Mouse (Mus musculus) limb, embryonic 11.5 days (tissue): ENCODE data around the gene Mtmr6. TPM values are rescaled to one million over a fixed set of nuclear protein-coding genes. Genes with fewer than 3 reads are reported as not detected.

Experiments
- ATAC-seq: fragments of 200-750 bp; cut with Nextera tagmentation; 2 replicates; pipeline ENCODE4 v1.8.0; 2017; ENCODE audit warnings: low read depth; ENCODE audit not compliant: insufficient number of reproducible peaks, low FRiP score, low TSS enrichment
- DNase-seq: peaks from one replicate; pipeline ENCODE4 v3.0.0-alpha.2; 2015; ENCODE audit warnings: low spot score
- H3K27ac ChIP-seq: fragments of 300-500 bp; sonication (generic); replicated peaks from 2 replicates; pipeline ENCODE4 v1.5.1; 2014; ENCODE audit warnings: low read depth, mild to moderate bottlenecking, low read length
- H3K27me3 ChIP-seq: fragments of 300-500 bp; sonication (generic); 2 replicates; pipeline ENCODE4 v1.6.1; 2014; ENCODE audit warnings: mild to moderate bottlenecking, low read length, mixed read lengths; ENCODE audit not compliant: control insufficient read depth, insufficient read depth
- H3K36me3 ChIP-seq: fragments of 300-500 bp; sonication (generic); 2 replicates; pipeline ENCODE4 v1.6.1; 2014; ENCODE audit warnings: mild to moderate bottlenecking, low read length, moderate library complexity, mixed read lengths; ENCODE audit not compliant: control insufficient read depth, insufficient read depth
- H3K4me1 ChIP-seq: fragments of 300-500 bp; sonication (generic); 2 replicates; pipeline ENCODE4 v1.6.1; 2014; ENCODE audit warnings: low read length, mixed read lengths; ENCODE audit not compliant: control insufficient read depth, insufficient read depth
- H3K4me2 ChIP-seq: fragments of 300-500 bp; sonication (generic); 2 replicates; pipeline ENCODE4 v1.6.1; 2014; ENCODE audit warnings: low read depth, mild to moderate bottlenecking, moderate library complexity; ENCODE audit not compliant: severe bottlenecking
- H3K4me3 ChIP-seq: fragments of 300-500 bp; sonication (generic); 2 replicates; pipeline ENCODE4 v1.5.1; 2014; ENCODE audit warnings: low read depth, low read length
- H3K9ac ChIP-seq: fragments of 300-500 bp; sonication (generic); 2 replicates; pipeline ENCODE4 v1.6.1; 2014; ENCODE audit warnings: mild to moderate bottlenecking, low read length
- H3K9me3 ChIP-seq: fragments of 300-500 bp; sonication (generic); 2 replicates; pipeline ENCODE4 v1.6.1; 2016; ENCODE audit warnings: low read length; ENCODE audit not compliant: control insufficient read depth
- WGBS: fragments of 180-500 bp; shearing (Covaris S2); extraction: QIAGEN DNeasy Blood & Tissue Kit; methylation state at CpG from one replicate; pipeline ENCODE4 v1.1.7; 2014; 5-methylcytosine and 5-hydroxymethylcytosine counted together
- polyA plus RNA-seq: library from polyadenylated mRNA; unstranded; fragments of >200 nt; fragmentation: Nextera tagmentation; extraction: Ambion mirVana; gene quantifications from 2 replicates; pipeline ENCODE4 v1.2.1, GENCODE M21; 2014

Gene Mtmr6
- polyA plus RNA-seq, 1 experiment from 2014 or later = 25.9 TPM

DNA sequence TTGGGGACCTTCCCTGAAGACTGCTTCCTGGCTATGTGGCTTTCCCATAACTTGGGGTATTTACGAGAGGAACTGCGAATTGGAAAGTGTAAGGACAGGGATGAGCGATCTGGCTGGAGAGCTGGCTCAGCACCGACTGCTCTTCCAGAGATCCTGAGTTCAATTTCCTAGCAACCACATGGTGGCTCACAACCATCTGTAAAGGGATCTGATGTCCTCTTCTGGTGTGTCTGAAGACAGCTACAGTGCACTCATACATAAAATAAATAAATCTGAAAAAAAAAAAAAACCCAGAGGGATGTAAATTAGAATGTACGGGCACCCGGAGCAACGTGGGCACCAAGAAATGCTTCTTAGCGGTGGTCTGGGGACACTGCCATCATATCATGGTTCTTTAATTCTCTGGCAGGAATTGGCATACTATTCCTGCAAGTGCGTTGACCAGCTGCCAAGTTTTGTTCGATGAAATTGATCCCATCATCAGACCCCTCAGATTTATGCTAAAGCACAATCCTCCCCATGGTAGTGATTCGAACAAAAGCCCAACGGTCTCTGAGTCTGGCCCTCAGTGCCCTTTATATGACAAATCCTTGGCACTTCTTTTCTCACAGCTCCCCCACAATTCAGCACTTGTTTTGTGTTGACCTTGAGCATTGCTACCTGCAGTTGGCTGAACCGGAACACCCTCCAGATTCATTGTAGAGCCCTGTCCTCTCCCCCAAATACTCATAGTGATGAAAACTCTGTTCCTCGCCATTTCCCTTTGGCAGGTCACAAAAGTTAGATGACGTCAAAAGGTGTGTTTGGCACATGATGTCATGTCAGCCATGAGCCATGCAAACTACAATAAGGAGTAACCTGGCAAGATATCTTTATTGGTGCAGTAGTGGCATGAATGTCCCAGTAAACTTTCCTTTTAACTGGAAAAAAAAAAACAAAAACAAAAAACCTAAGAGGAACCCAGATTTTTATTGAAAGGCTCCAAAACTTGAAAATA is 12.7 kb upstream of the Mtmr6 start:
- no peaks in the 10 kb centered on the region for H3K36me3 ChIP-seq
- no peaks in the 10 kb centered on the region for H3K27me3 ChIP-seq
- DNase-seq = no peak
- 23% methylated on average over 15 of the region's 15 CpGs for whole genome bisulfite sequencing
- peak overlapping the region; percentile 47; the same call in 1 of the 2 replicates for H3K27ac ChIP-seq
- H3K9ac ChIP-seq = peak overlapping the region; percentile 74
- H3K4me1 ChIP-seq = no peaks in the 10 kb centered on the region
- H3K4me2 ChIP-seq = peak overlapping the region; percentile 72
- no peaks in the 10 kb centered on the region for H3K9me3 ChIP-seq
- peak overlapping the region; percentile 97 for H3K4me3 ChIP-seq
- ATAC-seq = no peak; the same call in 1 of the 2 replicates

DNA sequence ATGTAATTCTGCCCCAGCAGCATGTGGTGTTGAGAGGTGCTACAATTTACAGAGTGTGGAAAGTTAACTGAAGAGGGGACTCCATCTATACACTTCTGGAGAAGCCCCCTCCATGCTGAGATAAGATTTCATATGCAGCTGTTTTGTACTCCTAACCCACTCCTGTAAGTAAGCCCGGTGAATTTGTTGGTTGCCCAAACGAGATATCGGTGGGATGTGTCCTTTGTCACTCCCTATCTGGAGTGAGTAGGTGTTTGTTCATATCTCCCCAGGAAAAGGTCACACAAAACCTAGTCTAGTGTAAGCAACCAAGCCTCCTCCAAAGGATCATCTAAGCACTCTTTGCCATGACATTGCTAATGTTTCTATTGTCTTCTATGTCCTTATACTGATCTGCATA is 11.6 kb upstream of the Mtmr6 start:
- no peaks in the 10 kb centered on the region for H3K27me3 ChIP-seq
- H3K4me1 ChIP-seq = no peaks in the 10 kb centered on the region
- H3K36me3 ChIP-seq = no peaks in the 10 kb centered on the region
- 90% methylated on average over 3 of the region's 3 CpGs for WGBS
- no peak for DNase-seq
- no peak overlapping the region for H3K4me2 ChIP-seq
- no peak overlapping the region for H3K9ac ChIP-seq
- ATAC-seq = no peak
- H3K4me3 ChIP-seq = no peak overlapping the region
- H3K27ac ChIP-seq = no peak overlapping the region
- H3K9me3 ChIP-seq = no peaks in the 10 kb centered on the region

DNA sequence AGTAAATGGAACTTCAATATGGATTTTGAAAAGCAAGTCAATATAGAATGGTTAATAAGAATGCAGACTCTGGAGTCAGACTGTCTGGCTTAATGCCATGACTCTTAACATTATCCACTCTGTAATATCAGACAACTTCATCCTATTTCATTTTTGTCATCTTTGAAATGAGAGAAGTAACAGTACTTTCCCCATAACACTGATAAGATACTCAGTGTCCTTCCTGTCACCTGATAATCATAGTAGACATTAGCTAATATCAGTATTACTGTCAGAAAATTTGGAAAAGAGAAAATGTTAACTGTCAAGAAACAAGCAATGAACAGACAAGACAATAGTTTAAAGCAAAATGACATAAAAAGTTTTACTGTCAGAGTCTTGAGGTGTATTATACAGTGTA is 10.3 kb upstream of the Mtmr6 start:
- no peak for ATAC-seq

DNA sequence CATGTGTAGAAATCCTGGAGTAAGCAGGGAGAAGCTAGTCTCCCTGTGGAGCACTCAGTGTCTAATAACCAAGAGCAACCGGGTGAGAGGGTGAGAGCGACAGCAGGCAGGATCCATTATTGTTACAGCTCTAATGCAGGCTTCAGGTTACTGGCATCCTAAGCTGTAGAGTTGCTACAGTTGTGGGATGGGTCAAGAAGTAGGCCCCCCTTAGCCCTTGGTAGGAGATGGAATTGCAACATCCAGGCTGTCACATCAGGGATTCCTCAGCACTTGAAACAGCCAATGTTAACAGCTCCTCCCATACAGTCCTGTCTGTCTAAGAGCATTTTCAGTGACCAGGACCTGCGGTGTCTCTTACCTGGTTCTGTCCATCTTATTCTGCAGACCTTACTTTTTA is 8.7 kb upstream of the Mtmr6 start:
- no peak for ATAC-seq
- no peaks in the 10 kb centered on the region for H3K27me3 ChIP-seq
- H3K9me3 ChIP-seq = no peaks in the 10 kb centered on the region
- no peaks in the 10 kb centered on the region for H3K4me1 ChIP-seq
- H3K27ac ChIP-seq = no peak overlapping the region
- H3K4me2 ChIP-seq = no peak overlapping the region
- 25% methylated on average over 3 of the region's 3 CpGs for WGBS
- no peaks in the 10 kb centered on the region for H3K36me3 ChIP-seq
- no peak overlapping the region for H3K4me3 ChIP-seq
- H3K9ac ChIP-seq = no peak overlapping the region
- DNase-seq = no peak

More for the DNA sequence above, 10.3 kb upstream of the Mtmr6 start:
- no peaks in the 10 kb centered on the region for H3K4me1 ChIP-seq
- no peaks in the 10 kb centered on the region for H3K36me3 ChIP-seq
- H3K27me3 ChIP-seq = no peaks in the 10 kb centered on the region
- H3K4me2 ChIP-seq = no peak overlapping the region
- no peak overlapping the region for H3K9ac ChIP-seq
- no peaks in the 10 kb centered on the region for H3K9me3 ChIP-seq
- H3K27ac ChIP-seq = no peak overlapping the region
- DNase-seq = no peak
- no peak overlapping the region for H3K4me3 ChIP-seq

DNA sequence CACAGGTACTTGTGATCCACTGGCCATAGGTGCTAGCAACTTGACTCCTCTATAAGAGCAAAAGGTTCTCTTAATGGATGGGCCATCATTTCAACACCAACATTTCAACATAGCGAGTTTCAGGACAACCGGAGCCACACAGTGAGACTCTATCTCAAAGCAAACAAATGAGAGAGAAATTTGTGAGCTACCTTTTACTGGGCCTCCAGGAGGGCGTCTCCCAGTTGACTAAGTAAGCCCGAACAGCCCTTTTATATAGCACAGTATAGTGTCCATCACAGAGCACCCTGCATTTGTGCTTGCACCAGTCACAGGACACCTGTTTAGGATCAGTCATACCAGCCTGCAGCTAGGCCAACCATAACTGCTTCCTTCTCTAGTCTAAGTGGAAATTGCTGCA is 7.9 kb upstream of the Mtmr6 start:
- 81% methylated on average over 4 of the region's 4 CpGs for WGBS
- H3K4me1 ChIP-seq = no peaks in the 10 kb centered on the region
- no peak overlapping the region for H3K4me3 ChIP-seq
- H3K4me2 ChIP-seq = no peak overlapping the region
- no peak overlapping the region for H3K9ac ChIP-seq
- no peak overlapping the region for H3K27ac ChIP-seq
- H3K36me3 ChIP-seq = no peaks in the 10 kb centered on the region
- no peaks in the 10 kb centered on the region for H3K27me3 ChIP-seq
- ATAC-seq = no peak
- DNase-seq = no peak
- no peaks in the 10 kb centered on the region for H3K9me3 ChIP-seq

DNA sequence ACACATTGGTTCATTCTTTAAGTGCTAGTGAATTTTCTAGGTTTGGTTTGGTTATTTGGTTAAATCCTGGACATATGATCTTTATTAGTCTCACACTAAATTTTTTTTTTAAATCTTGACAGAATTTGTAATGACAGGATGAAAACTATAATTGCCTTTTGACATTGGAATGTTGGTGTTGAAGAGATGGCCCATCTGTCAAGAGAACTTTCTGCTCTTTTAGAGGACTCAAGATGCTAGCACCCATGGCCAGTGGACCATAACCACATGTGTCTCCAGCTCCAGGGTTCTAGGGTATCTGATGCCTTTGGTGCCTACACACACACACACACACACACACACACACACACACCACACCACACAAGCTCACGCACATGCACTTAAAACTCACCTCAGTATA is 7.2 kb upstream of the Mtmr6 start:
- Histone ChIP-seq H3K4me2 (no peak overlapping the region), H3K36me3 (no peaks in the 10 kb centered on the region), H3K9me3 (no peaks in the 10 kb centered on the region), H3K9ac (no peak overlapping the region), H3K4me3 (no peak overlapping the region), H3K4me1 (no peaks in the 10 kb centered on the region), H3K27me3 (no peaks in the 10 kb centered on the region), H3K27ac (no peak overlapping the region)
- no peak for ATAC-seq
- WGBS = 96% methylated on average over 1 of the region's 1 CpGs
- no peak for DNase-seq

DNA sequence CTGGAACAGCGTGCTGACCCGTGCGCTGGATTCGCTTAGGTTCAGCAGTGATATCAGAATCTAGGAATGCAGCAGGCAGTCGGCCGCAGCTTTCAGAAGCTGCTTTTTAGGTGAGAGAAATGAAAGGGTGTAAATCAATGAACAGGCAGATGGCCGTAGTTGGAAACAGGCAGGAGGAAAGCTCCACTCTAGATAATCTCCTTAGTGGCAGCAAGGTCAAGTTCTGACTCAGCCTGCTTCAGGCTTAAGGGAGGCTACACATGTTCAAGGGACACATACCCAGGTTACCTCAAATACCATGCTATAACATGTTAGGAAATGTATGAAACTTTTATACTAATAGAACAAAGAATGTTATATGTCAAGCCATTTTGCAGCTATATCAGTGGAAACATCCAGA is 2.7 kb upstream of the Mtmr6 start:
- Histone ChIP-seq H3K27me3 (no peaks in the 10 kb centered on the region), H3K36me3 (no peaks in the 10 kb centered on the region), H3K4me2 (no peak overlapping the region), H3K27ac (no peak overlapping the region), H3K4me1 (no peaks in the 10 kb centered on the region), H3K9ac (no peak overlapping the region), H3K4me3 (no peak overlapping the region), H3K9me3 (no peaks in the 10 kb centered on the region)
- ATAC-seq (no peak), DNase-seq (no peak)
- 68% methylated on average over 7 of the region's 7 CpGs for WGBS

DNA sequence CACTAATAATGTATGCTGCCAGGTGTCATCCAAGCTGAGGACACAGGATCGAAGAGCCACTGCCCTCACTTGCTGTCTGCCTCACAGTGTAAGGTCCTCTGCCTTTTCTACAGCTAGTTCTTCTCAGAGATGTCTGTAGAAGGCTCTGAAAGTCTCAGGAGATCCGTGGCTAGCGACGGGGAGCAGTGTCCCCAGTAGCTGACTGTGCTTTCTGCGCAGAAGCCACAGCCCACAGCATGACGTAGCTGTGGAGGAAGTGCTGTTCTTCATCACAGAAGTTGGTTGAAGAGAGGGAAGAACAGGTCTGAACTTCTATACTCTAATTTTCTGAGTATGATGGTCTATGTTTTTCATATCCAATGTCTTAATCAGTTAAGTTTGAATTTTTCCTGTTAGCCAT is 4.3 kb downstream of the Mtmr6 start:
- WGBS = 94% methylated on average over 6 of the region's 6 CpGs

More for the DNA sequence above, 4.3 kb downstream of the Mtmr6 start:
- no peaks in the 10 kb centered on the region for H3K9me3 ChIP-seq
- H3K27ac ChIP-seq = no peak overlapping the region
- DNase-seq = no peak
- ATAC-seq = no peak
- no peak overlapping the region for H3K4me3 ChIP-seq
- H3K36me3 ChIP-seq = no peaks in the 10 kb centered on the region
- no peak overlapping the region for H3K9ac ChIP-seq
- no peaks in the 10 kb centered on the region for H3K27me3 ChIP-seq
- no peak overlapping the region for H3K4me2 ChIP-seq
- no peaks in the 10 kb centered on the region for H3K4me1 ChIP-seq
